Mouse (Mus musculus) brain, embryonic 14.5 days (tissue): ENCODE results near the gene Kmt2e.

Experiments
- CTCF ChIP-seq: fragments of 200-500 bp; IDR thresholded peaks from 2 replicates; pipeline ENCODE4 v1.5.1; 2012; ENCODE audit warnings: inconsistent platforms, mild to moderate bottlenecking, moderate library complexity, borderline replicate concordance; ENCODE audit not compliant: insufficient read depth, insufficient read length; ENCODE audit errors: extremely low read depth
- POLR2A ChIP-seq: fragments of 200-500 bp; IDR thresholded peaks from 2 replicates; pipeline ENCODE4 v1.6.1; 2012; ENCODE audit warnings: mild to moderate bottlenecking, inconsistent platforms, borderline replicate concordance; ENCODE audit not compliant: poor library complexity, insufficient read depth, insufficient read length, severe bottlenecking; ENCODE audit errors: extremely low read depth

GRCm38 (mm10) chr5:23523936-23524335 is 89.7 kb downstream of the Kmt2e start:
- no peak for TF ChIP-seq CTCF
- no peak for TF ChIP-seq POLR2A
